8 mouse cellular contexts compared by ENCODE assay signal in the genomic region with DNA sequence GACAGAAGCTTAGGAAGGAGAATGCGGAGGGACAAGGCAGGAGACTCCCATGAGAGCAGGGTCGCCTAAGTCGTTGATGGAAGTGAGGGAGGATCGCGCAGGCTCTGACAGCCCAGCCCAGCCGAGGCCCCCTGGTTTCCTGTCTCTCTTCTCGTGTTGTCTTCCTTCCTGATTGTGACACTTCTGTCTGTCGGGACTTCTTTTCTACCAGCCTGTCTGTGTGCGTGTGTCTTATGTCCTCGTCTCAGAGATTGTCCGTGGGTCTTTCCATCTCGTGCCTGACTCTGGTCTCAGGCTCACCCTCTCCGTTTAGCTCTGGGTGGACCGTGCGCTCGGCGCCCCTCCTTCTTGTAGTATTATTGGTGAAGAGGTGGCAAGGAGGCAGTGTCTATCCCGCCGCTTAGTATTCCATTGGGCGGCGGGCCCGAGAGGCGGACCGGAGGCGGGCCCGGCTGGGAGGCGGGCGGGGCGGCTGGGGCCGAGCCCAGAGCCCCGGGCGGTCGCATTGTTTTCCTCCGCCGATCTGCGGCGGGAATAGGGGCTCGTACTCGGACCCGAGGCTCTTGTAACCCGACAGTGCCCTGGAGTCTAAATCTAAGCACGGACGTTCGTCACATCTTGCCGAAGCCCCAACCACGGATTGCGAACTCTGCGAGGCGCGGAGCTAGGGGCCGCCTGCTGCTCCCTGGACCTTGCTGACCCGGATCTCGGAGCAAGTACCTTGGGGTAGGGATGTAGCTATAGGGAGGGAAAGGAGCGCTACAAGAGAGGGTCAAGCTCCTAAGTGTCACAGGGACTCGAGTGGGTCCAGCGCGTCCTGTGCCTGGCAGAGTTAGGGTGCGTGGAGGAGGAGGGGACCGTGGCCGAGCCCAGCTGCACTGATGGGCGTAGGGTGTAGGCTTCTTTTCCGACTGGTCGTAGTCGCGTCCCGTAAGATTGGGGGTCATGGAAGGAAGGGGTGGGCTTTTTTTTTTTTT. TPM values are rescaled to one million over a fixed set of nuclear protein-coding genes. Genes with fewer than 3 reads are reported as not detected.
DNase-seq lines count a peak whose midpoint lies in the region; ATAC-seq and TF ChIP-seq lines count a peak whose summit lies in the region.

Gene Sema6c (plus strand): TSS at position 471 of the 977 bp plus-strand sequence.

- H3K9me3 ChIP-seq in embryonic facial prominence, embryonic 13.5 days, result no peaks in the 10 kb centered on the region
- H3K9me3 ChIP-seq in limb, embryonic 14.5 days (ENCODE audit: control insufficient read depth, low read length), result no peaks in the 10 kb centered on the region
- no peaks in the 10 kb centered on the region for H3K9me3 ChIP-seq in midbrain, postnatal 0 days (ENCODE audit: low read length)

- H3K36me3 ChIP-seq in embryonic facial prominence, embryonic 13.5 days, result peaks cover 12% of the 10 kb centered on the region
- peaks cover 11% of the 10 kb centered on the region for H3K36me3 ChIP-seq in limb, embryonic 14.5 days (ENCODE audit: control insufficient read depth, insufficient read depth, low read length)
- peaks cover 2% of the 10 kb centered on the region for H3K36me3 ChIP-seq in midbrain, postnatal 0 days (ENCODE audit: insufficient read depth, low read length)

- peak within 1 kb of the TSS; percentile 45; the same call in 1 of the 2 replicates for H3K27ac ChIP-seq in embryonic facial prominence, embryonic 13.5 days
- peak within 1 kb of the TSS; percentile 63; the same call in 1 of the 2 replicates for H3K27ac ChIP-seq in limb, embryonic 14.5 days (replicated peaks; ENCODE audit: low read depth, low read length)
- peak within 1 kb of the TSS; percentile 79 for H3K27ac ChIP-seq in midbrain, postnatal 0 days (ENCODE audit: low read depth, low read length)

- WGBS in embryonic facial prominence, embryonic 13.5 days, result under 1% methylated on average over 65 of the region's 66 CpGs
- WGBS in limb, embryonic 14.5 days, result 2% methylated on average over 66 of the region's 66 CpGs
- under 1% methylated on average over 65 of the region's 66 CpGs for WGBS in midbrain, postnatal 0 days

- TF ChIP-seq POLR2A in limb, embryonic 14.5 days (IDR thresholded peaks at IDR 0.05; ENCODE audit: borderline replicate concordance, extremely low read depth, insufficient read depth, insufficient read length), result 0 out of 2 replicates have a peak, but pooled peaks have one; percentile 15

- peak within 1 kb of the TSS; percentile 89 for H3K4me3 ChIP-seq in embryonic facial prominence, embryonic 13.5 days
- peak within 1 kb of the TSS; percentile 93 for H3K4me3 ChIP-seq in limb, embryonic 14.5 days (replicated peaks; ENCODE audit: low read length)
- peak within 1 kb of the TSS; percentile 85 for H3K4me3 ChIP-seq in midbrain, postnatal 0 days (ENCODE audit: low read depth, low read length)

- peak; percentile 84 for DNase-seq in 3134 (ENCODE audit: extremely low read depth, insufficient read length, low spot score)
- peak; percentile 93 to 95 for DNase-seq in adrenal gland, postnatal 36 days
- peak; percentile 89 for DNase-seq in heart, adult 8-10 months (ENCODE audit: low spot score)
- DNase-seq in kidney, adult 9 months, result peak; percentile 91
- peak; percentile 93 for DNase-seq in limb, embryonic 14.5 days (ENCODE audit: low spot score)
- peak; percentile 96 for DNase-seq in midbrain, postnatal 0 days (ENCODE audit: low spot score)
- DNase-seq in spleen, postnatal 14 days (ENCODE audit: low spot score in 2 of 2), result peak; percentile 69 to 77

- peaks cover 32% of the 10 kb centered on the region for H3K4me1 ChIP-seq in embryonic facial prominence, embryonic 13.5 days
- H3K4me1 ChIP-seq in limb, embryonic 14.5 days (ENCODE audit: control insufficient read depth, insufficient read depth, low read length), result peaks cover 15% of the 10 kb centered on the region; the same call in 1 of the 2 replicates
- peaks cover 30% of the 10 kb centered on the region for H3K4me1 ChIP-seq in midbrain, postnatal 0 days (ENCODE audit: insufficient read depth, low read length)

- ATAC-seq in embryonic facial prominence, embryonic 13.5 days (ENCODE audit: insufficient number of reproducible peaks, insufficient read depth, low FRiP score, low TSS enrichment, low read depth), result peak; percentile 95
- ATAC-seq in limb, embryonic 14.5 days (ENCODE audit: low FRiP score, low read depth), result peak; percentile 95
- peak; percentile 94 for ATAC-seq in midbrain, postnatal 0 days (ENCODE audit: low FRiP score)

- no peak; the same call in 1 of the 2 replicates for TF ChIP-seq CTCF in midbrain, postnatal 0 days (IDR thresholded peaks at IDR 0.05)

- peaks cover 6% of the 10 kb centered on the region; the same call in 1 of the 2 replicates for H3K27me3 ChIP-seq in embryonic facial prominence, embryonic 13.5 days
- H3K27me3 ChIP-seq in limb, embryonic 14.5 days (ENCODE audit: control insufficient read depth, insufficient read depth, low read length), result no peaks in the 10 kb centered on the region
- H3K27me3 ChIP-seq in midbrain, postnatal 0 days (ENCODE audit: insufficient read depth, low read length), result no peaks in the 10 kb centered on the region

- H3K4me2 ChIP-seq in embryonic facial prominence, embryonic 13.5 days, result peak within 1 kb of the TSS; percentile 76
- H3K4me2 ChIP-seq in limb, embryonic 14.5 days (replicated peaks; ENCODE audit: low read depth, low read length, severe bottlenecking), result peak within 1 kb of the TSS; percentile 82
- peak within 1 kb of the TSS; percentile 76 for H3K4me2 ChIP-seq in midbrain, postnatal 0 days (ENCODE audit: low read depth, low read length, poor library complexity, severe bottlenecking)

- H3K9ac ChIP-seq in embryonic facial prominence, embryonic 13.5 days, result peak within 1 kb of the TSS; percentile 84
- H3K9ac ChIP-seq in limb, embryonic 14.5 days (ENCODE audit: low read depth, low read length, severe bottlenecking), result peak within 1 kb of the TSS; percentile 74
- H3K9ac ChIP-seq in midbrain, postnatal 0 days (replicated peaks; ENCODE audit: low read length, poor library complexity, severe bottlenecking), result peak within 1 kb of the TSS; percentile 80

RNA-seq across cellular contexts. Expression of gene Sema6c, which starts in this region (rescaled TPM):
- total RNA-seq in adrenal gland, postnatal 36 days (2021), result 1 to 10 TPM; 2.3 to 3.7 TPM
- 9.4 and 10.1 TPM in 2 replicates for polyA plus RNA-seq in embryonic facial prominence, embryonic 13.5 days (2015; fragmentation: Nextera tagmentation; extraction: Ambion mirVana)
- total RNA-seq in heart, adult 8-10 months (2022), result 1 to 10 TPM; 2.6 to 8.1 (median 5.5) TPM
- 56.5 and 79.0 TPM in 2 replicates for polyA plus RNA-seq in limb, embryonic 14.5 days (2012; rRNA removed)
- 14.0 and 15.7 TPM in 2 replicates for polyA plus RNA-seq in limb, embryonic 14.5 days (2014; fragmentation: Nextera tagmentation; extraction: Ambion mirVana)
- 126 and 148 TPM in 2 replicates for total RNA-seq in midbrain, postnatal 0 days (2014; rRNA removed)
- 17.1 and 18.4 TPM in 2 replicates for polyA plus RNA-seq in midbrain, postnatal 0 days (2015; fragmentation: Nextera tagmentation; extraction: Ambion mirVana)

Comparison
In these comparisons a context has a peak if more than half of its experiments do, and no peak if none do; other contexts are left out.
1. Peak in every context shown above with its lines: DNase-seq, ATAC-seq, H3K4me3 ChIP-seq and H3K27ac ChIP-seq.
2. RNA of gene Sema6c (total RNA-seq): 126 to 148 TPM in midbrain, postnatal 0 days; 2.6 to 8.1 TPM in heart, adult 8-10 months and 2.3 to 3.7 TPM in adrenal gland, postnatal 36 days; every median in the first group is over 10 times any median in the second.